Mouse (Mus musculus) small intestine, adult 2 months (tissue): ENCODE measurements around the gene Eef1e1. TPM values are rescaled to one million over a fixed set of nuclear protein-coding genes. Genes with fewer than 3 reads are reported as not detected.
"Not testable (repeated sequence)": the region's sequence is repeated elsewhere in the genome, so short reads cannot be mapped to it uniquely, and the experiment has no call there.

ENCODE experiments used
- H3K27ac ChIP-seq: fragments of 200-500 bp; 2 replicates; pipeline ENCODE4 v1.5.1; 2012; ENCODE audit warnings: low read depth, low read length, control low read depth, inconsistent platforms; ENCODE audit not compliant: insufficient read depth
- H3K27me3 ChIP-seq: fragments of 200-500 bp; 2 replicates; pipeline ENCODE4 v1.6.1; 2012; ENCODE audit warnings: mild to moderate bottlenecking, moderate library complexity, low read length, inconsistent platforms; ENCODE audit not compliant: control insufficient read depth, insufficient read depth
- H3K36me3 ChIP-seq: fragments of 200-500 bp; 2 replicates; pipeline ENCODE4 v1.6.1; 2012; ENCODE audit warnings: mild to moderate bottlenecking, low read length, control low read depth, inconsistent platforms; ENCODE audit not compliant: control insufficient read depth, insufficient read depth
- H3K4me1 ChIP-seq: fragments of 200-500 bp; 2 replicates; pipeline ENCODE4 v1.6.1; 2012; ENCODE audit warnings: low read length, inconsistent platforms, mixed read lengths; ENCODE audit not compliant: control insufficient read depth, insufficient read depth, insufficient read length
- H3K4me3 ChIP-seq: fragments of 200-500 bp; 2 replicates; pipeline ENCODE4 v1.5.1; 2012; ENCODE audit warnings: low read depth, mild to moderate bottlenecking, control low read depth, inconsistent platforms, low read length, moderate library complexity
- CTCF ChIP-seq: fragments of 200-500 bp; IDR thresholded peaks from 2 replicates; pipeline ENCODE4 v1.5.1; 2012; ENCODE audit warnings: low read depth, mild to moderate bottlenecking, control low read depth, inconsistent platforms, low read length, moderate library complexity, mixed read lengths; ENCODE audit not compliant: insufficient replicate concordance, insufficient read length; ENCODE audit errors: extremely low read depth
- POLR2A ChIP-seq: fragments of 200-500 bp; IDR thresholded peaks from 2 replicates; pipeline ENCODE4 v1.6.1; 2012; ENCODE audit warnings: low read depth, mild to moderate bottlenecking, control low read depth, inconsistent platforms, low read length, moderate library complexity
- WGBS: fragments of 180-500 bp; shearing (Covaris S2); methylation state at CpG from one replicate; pipeline ENCODE4 v1.1.7; 2018; 5-methylcytosine and 5-hydroxymethylcytosine counted together
- polyA plus RNA-seq: library from polyadenylated mRNA; depleted of rRNA; stranded (reverse); fragments of >200 nt; gene quantifications from 2 replicates; pipeline ENCODE4 v1.2.3, GENCODE M21; 2012

The Eef1e1 gene
- polyA plus RNA-seq, 1 experiment: 1.6 TPM

DNA sequence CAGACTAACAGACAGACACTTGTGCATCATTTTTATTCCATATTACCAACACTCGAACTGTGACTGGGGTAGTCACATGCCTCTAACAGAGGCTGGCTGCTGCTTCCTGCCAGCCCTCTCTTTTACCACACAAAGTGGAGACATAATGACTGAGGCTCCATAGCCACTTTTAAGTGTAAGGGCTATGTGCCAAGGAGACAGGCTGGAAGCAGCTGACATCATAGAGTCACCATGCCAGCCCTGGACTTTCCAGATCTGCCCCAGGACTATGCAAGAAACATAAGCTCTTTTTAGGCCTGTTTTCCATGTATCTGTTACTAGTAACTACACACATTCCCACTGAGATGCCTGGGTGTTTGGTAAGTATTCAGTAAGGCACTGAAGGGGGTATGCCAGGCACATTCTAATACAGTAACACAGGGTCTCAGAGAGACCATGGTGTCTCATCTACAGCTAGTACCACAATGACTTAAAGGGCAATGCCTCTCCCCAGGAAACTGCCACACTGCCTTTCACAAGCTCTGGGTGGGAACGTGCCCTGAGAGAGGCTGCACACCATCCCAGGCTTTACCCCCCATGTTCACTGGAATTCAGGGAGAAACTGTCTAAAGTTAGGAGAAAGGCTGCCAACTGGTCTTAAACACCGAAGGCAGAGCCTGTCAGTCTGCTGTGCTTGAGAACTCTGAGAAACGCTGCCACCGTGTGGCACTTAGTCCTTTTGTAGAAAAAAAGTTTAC is 33.2 kb downstream of the Eef1e1 start:
- no peak for TF ChIP-seq CTCF
- no peak for TF ChIP-seq POLR2A
- Histone ChIP-seq H3K27me3 (no peaks in the 10 kb centered on the region), H3K4me1 (no peaks in the 10 kb centered on the region), H3K36me3 (peaks cover 2% of the 10 kb centered on the region; the same call in 1 of the 2 replicates), H3K27ac (no peak overlapping the region), H3K4me3 (no peak overlapping the region)
- WGBS: 41% methylated on average over 5 of the region's 5 CpGs

DNA sequence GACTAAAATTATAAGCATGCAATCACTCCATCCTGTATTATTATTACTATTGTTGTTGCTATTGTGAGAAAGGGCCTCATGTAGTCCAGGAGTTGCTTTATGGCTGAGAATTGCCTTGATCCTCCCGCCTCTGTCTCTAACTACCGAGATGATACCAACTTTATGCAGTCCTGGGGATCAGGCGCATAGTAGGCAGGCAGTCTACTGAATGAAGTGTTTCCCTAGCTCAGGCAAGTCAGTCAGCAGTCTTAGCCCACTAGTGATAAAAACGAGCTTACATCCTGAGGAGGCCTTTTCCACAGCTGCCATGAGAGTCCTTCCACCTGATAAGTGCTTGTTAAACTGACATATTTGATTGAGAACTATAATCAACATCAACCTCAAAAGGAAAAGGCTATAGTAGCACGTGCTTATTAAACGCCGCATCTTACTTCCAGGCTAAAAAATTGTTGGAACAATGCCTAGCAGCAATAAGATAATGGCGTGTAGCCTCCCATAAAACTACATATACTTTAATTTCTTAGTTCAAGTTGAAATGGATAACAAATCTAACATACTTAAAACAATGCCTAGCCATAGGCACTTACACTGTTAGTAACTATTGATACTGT is 34.5 kb downstream of the Eef1e1 start:
- Histone ChIP-seq H3K4me1 (no peaks in the 10 kb centered on the region), H3K4me3 (no peak overlapping the region), H3K27me3 (no peaks in the 10 kb centered on the region), H3K36me3 (no peaks in the 10 kb centered on the region; the same call in 1 of the 2 replicates), H3K27ac (no peak overlapping the region)
- WGBS: 74% methylated on average over 8 of the region's 8 CpGs
- no peak for TF ChIP-seq CTCF
- TF ChIP-seq POLR2A: no peak

DNA sequence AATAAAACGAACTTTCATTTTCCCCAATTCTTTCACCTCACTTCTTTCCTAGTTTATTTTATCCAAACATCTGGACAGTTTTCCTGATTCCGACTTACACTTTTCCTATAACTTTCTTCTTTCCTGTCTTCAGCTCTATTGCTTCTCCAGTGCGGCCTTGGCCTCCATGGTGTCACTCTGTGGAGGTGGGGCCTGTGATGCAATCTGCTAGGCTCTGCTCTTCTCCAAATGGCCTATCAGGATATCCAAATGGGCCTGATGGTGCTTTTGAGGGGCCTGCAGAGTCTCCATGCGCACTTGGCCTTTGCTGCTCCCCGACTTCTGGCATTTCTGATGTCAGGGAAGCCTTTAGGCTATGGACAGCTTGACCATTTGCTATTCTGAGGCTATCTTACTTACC is 35.6 kb downstream of the Eef1e1 start:
- H3K4me1 ChIP-seq: no peaks in the 10 kb centered on the region
- TF ChIP-seq CTCF (no peak), POLR2A (no peak)

DNA sequence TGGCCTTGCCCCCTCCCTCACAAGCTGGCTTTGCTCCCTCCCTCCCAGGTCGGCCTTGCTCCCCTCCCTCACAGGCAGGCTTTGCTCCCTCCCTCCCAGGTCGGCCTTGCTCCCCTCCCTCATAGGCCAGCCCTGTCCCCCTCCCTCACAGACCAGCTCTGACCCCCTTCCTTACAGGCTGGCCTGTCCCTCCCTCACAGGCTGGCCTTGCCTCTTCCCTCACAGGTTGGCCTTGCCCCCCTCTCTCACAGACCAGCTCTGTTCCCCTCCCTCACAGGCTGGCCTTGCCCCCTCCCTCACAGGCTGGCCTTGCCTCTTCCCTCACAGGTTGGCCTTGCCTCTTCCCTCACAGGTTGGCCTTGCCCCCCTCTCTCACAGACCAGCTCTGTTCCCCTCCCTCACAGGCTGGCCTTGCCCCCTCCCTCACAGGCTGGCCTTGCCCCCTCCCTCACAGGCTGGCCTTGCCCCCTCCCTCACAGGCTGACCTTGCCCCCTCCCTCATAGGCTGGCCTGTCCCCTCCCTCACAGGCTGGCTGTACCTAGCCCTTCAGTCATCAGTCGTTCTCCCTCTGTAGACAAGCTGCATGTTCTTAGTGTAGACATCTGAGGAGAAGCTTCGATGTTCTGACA is 40.7 kb downstream of the Eef1e1 start:
- H3K27ac ChIP-seq, H3K4me1 ChIP-seq, H3K4me3 ChIP-seq, H3K27me3 ChIP-seq, H3K36me3 ChIP-seq: not testable (repeated sequence)
- WGBS: 79% methylated on average over 4 of the region's 4 CpGs

More for the DNA sequence above, 35.6 kb downstream of the Eef1e1 start:
- H3K27me3 ChIP-seq: no peaks in the 10 kb centered on the region
- 93% methylated on average over 5 of the region's 5 CpGs for WGBS
- no peak overlapping the region for H3K4me3 ChIP-seq
- peaks cover 1% of the 10 kb centered on the region; the same call in 1 of the 2 replicates for H3K36me3 ChIP-seq
- no peak overlapping the region for H3K27ac ChIP-seq

- WGBS: 68% methylated on average over 4 of the region's 4 CpGs
- Histone ChIP-seq H3K4me3 (no peak overlapping the region), H3K27ac (no peak overlapping the region), H3K36me3 (peaks cover 2% of the 10 kb centered on the region; the same call in 1 of the 2 replicates), H3K4me1 (no peaks in the 10 kb centered on the region), H3K27me3 (no peaks in the 10 kb centered on the region)
- TF ChIP-seq CTCF (no peak), POLR2A (no peak)
These were observed 42.0 kb downstream of the Eef1e1 start for GRCm38 (mm10) chr13:38616887-38617286.

GRCm38 (mm10) chr13:38615656-38616055 is 43.2 kb downstream of the Eef1e1 start:
- 85% methylated on average over 5 of the region's 5 CpGs for WGBS
- H3K36me3 ChIP-seq: peaks cover 4% of the 10 kb centered on the region; the same call in 1 of the 2 replicates
- no peak overlapping the region for H3K4me3 ChIP-seq
- TF ChIP-seq POLR2A: no peak
- TF ChIP-seq CTCF: no peak
- H3K4me1 ChIP-seq: no peaks in the 10 kb centered on the region
- H3K27ac ChIP-seq: no peak overlapping the region
- no peaks in the 10 kb centered on the region for H3K27me3 ChIP-seq

- Histone ChIP-seq H3K27me3 (no peaks in the 10 kb centered on the region), H3K4me1 (no peaks in the 10 kb centered on the region), H3K36me3 (peaks cover 4% of the 10 kb centered on the region; the same call in 1 of the 2 replicates), H3K4me3 (no peak overlapping the region), H3K27ac (no peak overlapping the region)
- TF ChIP-seq CTCF (no peak), POLR2A (no peak)
- WGBS: 65% methylated on average over 5 of the region's 5 CpGs
These were observed 44.6 kb downstream of the Eef1e1 start for GRCm38 (mm10) chr13:38614298-38614697.
